Mouse (Mus musculus): ENCODE data around the gene Trarg1. TPM values are rescaled to one million over a fixed set of nuclear protein-coding genes. Genes with fewer than 3 reads are reported as not detected.

Trarg1 gene
- polyA plus RNA-seq, 1 experiment from 2014 or later, result 0.44 TPM

- Histone ChIP-seq H3K4me3 (ENCODE audit: low read depth, low read length) (no peak overlapping the region), H3K27me3 (ENCODE audit: control insufficient read depth, insufficient read depth, low read length) (no peaks in the 10 kb centered on the region), H3K9ac (replicated peaks; ENCODE audit: low read depth, low read length) (no peak overlapping the region), H3K36me3 (ENCODE audit: control insufficient read depth, insufficient read depth, low read length) (no peaks in the 10 kb centered on the region), H3K9me3 (ENCODE audit: control insufficient read depth, low read length) (no peaks in the 10 kb centered on the region), H3K27ac (ENCODE audit: low read depth, low read length) (no peak overlapping the region), H3K4me1 (ENCODE audit: control insufficient read depth, insufficient read depth, low read length) (no peaks in the 10 kb centered on the region), H3K4me2 (ENCODE audit: low read depth, low read length) (no peak overlapping the region)
- ATAC-seq (ENCODE audit: low read depth), result no peak
- 84% methylated on average over 3 of the region's 3 CpGs for WGBS
Measured at GRCm38 (mm10) chr11:76707656-76708055, 28.0 kb downstream of the Trarg1 start.

GRCm38 (mm10) chr11:76708066-76708465, 28.5 kb downstream of the Trarg1 start:
- Histone ChIP-seq H3K27me3 (ENCODE audit: control insufficient read depth, insufficient read depth, low read length) (no peaks in the 10 kb centered on the region), H3K9ac (replicated peaks; ENCODE audit: low read depth, low read length) (no peak overlapping the region), H3K27ac (ENCODE audit: low read depth, low read length) (no peak overlapping the region), H3K4me1 (ENCODE audit: control insufficient read depth, insufficient read depth, low read length) (no peaks in the 10 kb centered on the region), H3K36me3 (ENCODE audit: control insufficient read depth, insufficient read depth, low read length) (no peaks in the 10 kb centered on the region), H3K9me3 (ENCODE audit: control insufficient read depth, low read length) (no peaks in the 10 kb centered on the region), H3K4me2 (ENCODE audit: low read depth, low read length) (no peak overlapping the region), H3K4me3 (ENCODE audit: low read depth, low read length) (no peak overlapping the region)
- no peak for ATAC-seq (ENCODE audit: low read depth)
- 88% methylated on average over 1 of the region's 1 CpGs for WGBS

- 48% methylated on average over 1 of the region's 1 CpGs for WGBS
- no peak overlapping the region for H3K4me2 ChIP-seq (ENCODE audit: low read depth, low read length)
- H3K27me3 ChIP-seq (ENCODE audit: control insufficient read depth, insufficient read depth, low read length), result no peaks in the 10 kb centered on the region
- H3K27ac ChIP-seq (ENCODE audit: low read depth, low read length), result no peak overlapping the region
- H3K4me3 ChIP-seq (ENCODE audit: low read depth, low read length), result no peak overlapping the region
- no peak overlapping the region for H3K9ac ChIP-seq (replicated peaks; ENCODE audit: low read depth, low read length)
- H3K36me3 ChIP-seq (ENCODE audit: control insufficient read depth, insufficient read depth, low read length), result no peaks in the 10 kb centered on the region
- no peaks in the 10 kb centered on the region for H3K9me3 ChIP-seq (ENCODE audit: control insufficient read depth, low read length)
- H3K4me1 ChIP-seq (ENCODE audit: control insufficient read depth, insufficient read depth, low read length), result no peaks in the 10 kb centered on the region
- no peak for ATAC-seq (ENCODE audit: low read depth)
Measured at GRCm38 (mm10) chr11:76708881-76709280, 29.3 kb downstream of the Trarg1 start.

GRCm38 (mm10) chr11:76709625-76710452, 30.2 kb downstream of the Trarg1 start:
- Histone ChIP-seq H3K36me3 (ENCODE audit: control insufficient read depth, insufficient read depth, low read length) (no peaks in the 10 kb centered on the region), H3K4me2 (ENCODE audit: low read depth, low read length) (no peak overlapping the region), H3K9ac (replicated peaks; ENCODE audit: low read depth, low read length) (no peak overlapping the region), H3K27ac (ENCODE audit: low read depth, low read length) (no peak overlapping the region), H3K4me3 (ENCODE audit: low read depth, low read length) (no peak overlapping the region), H3K4me1 (ENCODE audit: control insufficient read depth, insufficient read depth, low read length) (no peaks in the 10 kb centered on the region), H3K27me3 (ENCODE audit: control insufficient read depth, insufficient read depth, low read length) (no peaks in the 10 kb centered on the region), H3K9me3 (ENCODE audit: control insufficient read depth, low read length) (no peaks in the 10 kb centered on the region)
- 31% methylated on average over 12 of the region's 17 CpGs for WGBS
- no peak for ATAC-seq (ENCODE audit: low read depth)

GRCm38 (mm10) chr11:76717000-76717399, 37.4 kb downstream of the Trarg1 start:
- no peak for ATAC-seq (ENCODE audit: low read depth)
- no peak overlapping the region for H3K4me2 ChIP-seq (ENCODE audit: low read depth, low read length)
- H3K27me3 ChIP-seq (ENCODE audit: control insufficient read depth, insufficient read depth, low read length), result no peaks in the 10 kb centered on the region
- H3K4me1 ChIP-seq (ENCODE audit: control insufficient read depth, insufficient read depth, low read length), result no peaks in the 10 kb centered on the region
- H3K9me3 ChIP-seq (ENCODE audit: control insufficient read depth, low read length), result no peaks in the 10 kb centered on the region
- no peak overlapping the region for H3K9ac ChIP-seq (replicated peaks; ENCODE audit: low read depth, low read length)
- no peak overlapping the region for H3K27ac ChIP-seq (ENCODE audit: low read depth, low read length)
- H3K4me3 ChIP-seq (ENCODE audit: low read depth, low read length), result no peak overlapping the region
- 68% methylated on average over 4 of the region's 4 CpGs for WGBS
- no peaks in the 10 kb centered on the region for H3K36me3 ChIP-seq (ENCODE audit: control insufficient read depth, insufficient read depth, low read length)

- ATAC-seq (ENCODE audit: low read depth), result no peak
- Histone ChIP-seq H3K4me2 (ENCODE audit: low read depth, low read length) (no peak overlapping the region), H3K9me3 (ENCODE audit: control insufficient read depth, low read length) (no peaks in the 10 kb centered on the region), H3K4me3 (ENCODE audit: low read depth, low read length) (no peak overlapping the region), H3K9ac (replicated peaks; ENCODE audit: low read depth, low read length) (no peak overlapping the region), H3K36me3 (ENCODE audit: control insufficient read depth, insufficient read depth, low read length) (peaks cover 3% of the 10 kb centered on the region; the same call in 1 of the 2 replicates), H3K27ac (ENCODE audit: low read depth, low read length) (no peak overlapping the region), H3K4me1 (ENCODE audit: control insufficient read depth, insufficient read depth, low read length) (no peaks in the 10 kb centered on the region), H3K27me3 (ENCODE audit: control insufficient read depth, insufficient read depth, low read length) (no peaks in the 10 kb centered on the region)
- 88% methylated on average over 8 of the region's 8 CpGs for WGBS
Measured at GRCm38 (mm10) chr11:76723911-76724310, 44.3 kb downstream of the Trarg1 start.

GRCm38 (mm10) chr11:76728093-76728492, 48.5 kb downstream of the Trarg1 start:
- H3K9ac ChIP-seq (replicated peaks; ENCODE audit: low read depth, low read length), result no peak overlapping the region
- no peaks in the 10 kb centered on the region for H3K9me3 ChIP-seq (ENCODE audit: control insufficient read depth, low read length)
- H3K27ac ChIP-seq (ENCODE audit: low read depth, low read length), result no peak overlapping the region
- ATAC-seq (ENCODE audit: low read depth), result no peak
- H3K4me1 ChIP-seq (ENCODE audit: control insufficient read depth, insufficient read depth, low read length), result no peaks in the 10 kb centered on the region
- WGBS, result 69% methylated on average over 11 of the region's 11 CpGs
- no peak overlapping the region for H3K4me3 ChIP-seq (ENCODE audit: low read depth, low read length)
- no peak overlapping the region for H3K4me2 ChIP-seq (ENCODE audit: low read depth, low read length)
- peaks cover 22% of the 10 kb centered on the region for H3K36me3 ChIP-seq (ENCODE audit: control insufficient read depth, insufficient read depth, low read length)
- no peaks in the 10 kb centered on the region for H3K27me3 ChIP-seq (ENCODE audit: control insufficient read depth, insufficient read depth, low read length)

- no peaks in the 10 kb centered on the region for H3K9me3 ChIP-seq (ENCODE audit: control insufficient read depth, low read length)
- H3K27ac ChIP-seq (ENCODE audit: low read depth, low read length), result no peak overlapping the region
- no peak overlapping the region for H3K4me2 ChIP-seq (ENCODE audit: low read depth, low read length)
- peaks cover 34% of the 10 kb centered on the region for H3K36me3 ChIP-seq (ENCODE audit: control insufficient read depth, insufficient read depth, low read length)
- 87% methylated on average over 3 of the region's 3 CpGs for WGBS
- H3K4me1 ChIP-seq (ENCODE audit: control insufficient read depth, insufficient read depth, low read length), result no peaks in the 10 kb centered on the region
- no peak for ATAC-seq (ENCODE audit: low read depth)
- no peak overlapping the region for H3K4me3 ChIP-seq (ENCODE audit: low read depth, low read length)
- H3K27me3 ChIP-seq (ENCODE audit: control insufficient read depth, insufficient read depth, low read length), result no peaks in the 10 kb centered on the region
- no peak overlapping the region for H3K9ac ChIP-seq (replicated peaks; ENCODE audit: low read depth, low read length)
Measured at GRCm38 (mm10) chr11:76730650-76731049, 51.0 kb downstream of the Trarg1 start.

GRCm38 (mm10) chr11:76734560-76734959, 55.0 kb downstream of the Trarg1 start:
- no peak overlapping the region for H3K9ac ChIP-seq (replicated peaks; ENCODE audit: low read depth, low read length)
- no peaks in the 10 kb centered on the region for H3K27me3 ChIP-seq (ENCODE audit: control insufficient read depth, insufficient read depth, low read length)
- no peaks in the 10 kb centered on the region for H3K9me3 ChIP-seq (ENCODE audit: control insufficient read depth, low read length)
- H3K27ac ChIP-seq (ENCODE audit: low read depth, low read length), result no peak overlapping the region
- WGBS, result 38% methylated on average over 3 of the region's 3 CpGs
- H3K36me3 ChIP-seq (ENCODE audit: control insufficient read depth, insufficient read depth, low read length), result peaks cover 25% of the 10 kb centered on the region
- no peak overlapping the region for H3K4me3 ChIP-seq (ENCODE audit: low read depth, low read length)
- no peak overlapping the region for H3K4me2 ChIP-seq (ENCODE audit: low read depth, low read length)
- no peak for ATAC-seq (ENCODE audit: low read depth)
- H3K4me1 ChIP-seq (ENCODE audit: control insufficient read depth, insufficient read depth, low read length), result no peaks in the 10 kb centered on the region
